Mouse (Mus musculus): ENCODE data around the gene Dazl. TPM values are rescaled to one million over a fixed set of nuclear protein-coding genes. Genes with fewer than 3 reads are reported as not detected.

Dazl gene
- polyA plus RNA-seq, 1 experiment from 2014 or later: 0.15 TPM

Other genes with a start within 250 kb of the Dazl start
- 11.9 and 12.9 TPM in 2 replicates for gene Rftn1, start 103.0 kb downstream of the Dazl start, polyA plus RNA-seq (2015; fragmentation: Nextera tagmentation; extraction: Ambion mirVana)
- gene Plcl2, start 215.8 kb upstream of the Dazl start, polyA plus RNA-seq (2015; fragmentation: Nextera tagmentation; extraction: Ambion mirVana): 2.3 and 2.7 TPM in 2 replicates

All from stomach, embryonic 16.5 days (tissue).